Mouse (Mus musculus) heart, postnatal 14 days (tissue): ENCODE measurements at regions not wholly inside any gene's neighbourhood (a gene's known extent, or its start where the extent isn't known, plus 50 kb on each side); places are given as distances from the start of the nearest gene placed in this dataset.

Experiments used
- DNase-seq, 2 experiments: peaks; one replicate each; pipeline ENCODE4 v3.0.0; 2021 to 2022
- intact Hi-C: fragments of 180-260 bp; cut with DNase I; formaldehyde crosslinking; loops from one replicate; pipeline ENCODE4 v1.15.1; 2025

DNA sequence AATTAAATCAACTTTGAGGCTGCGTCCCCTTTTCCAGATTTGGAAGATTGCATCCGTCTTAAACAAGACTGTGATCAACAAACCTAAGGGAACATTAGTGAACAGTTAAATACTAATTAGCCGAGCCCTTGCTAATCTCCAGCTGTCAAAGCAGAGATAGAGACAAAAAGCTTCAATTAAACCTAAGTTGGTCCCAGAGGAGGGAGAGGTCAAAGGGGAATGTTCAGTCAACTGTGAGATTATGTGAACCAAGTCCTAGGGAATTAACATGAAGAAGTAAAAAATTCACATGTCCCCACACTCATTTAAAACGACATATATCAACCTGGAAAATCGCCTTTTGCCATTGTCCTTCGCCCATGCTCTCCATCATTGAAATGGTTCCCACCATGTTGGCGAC, 59.7 kb upstream of the Tbx20 start:
- intact Hi-C loops = no loop called here
- DNase-seq = no peak

DNA sequence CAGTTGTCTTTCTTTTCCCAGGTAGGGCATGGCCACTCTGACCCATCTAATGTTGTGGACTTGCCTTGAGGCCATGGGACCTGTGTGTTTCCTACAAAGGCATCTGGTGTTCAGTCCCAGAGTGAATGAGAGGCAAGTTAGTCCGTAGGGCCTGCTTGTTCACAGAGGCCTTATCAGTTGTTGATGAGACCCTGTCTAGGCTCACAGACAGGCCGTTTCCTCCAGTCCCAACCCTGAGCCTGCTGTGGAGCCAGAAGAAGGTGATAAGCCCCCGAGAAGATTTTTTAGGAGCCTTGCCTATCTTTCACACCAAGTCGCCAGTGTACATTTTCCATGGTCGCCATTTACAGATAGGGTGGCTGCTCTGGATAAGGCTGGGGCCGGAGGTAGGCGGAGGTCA, 74.1 kb upstream of the Tbx20 start:
- intact Hi-C loops = no loop called here

DNA sequence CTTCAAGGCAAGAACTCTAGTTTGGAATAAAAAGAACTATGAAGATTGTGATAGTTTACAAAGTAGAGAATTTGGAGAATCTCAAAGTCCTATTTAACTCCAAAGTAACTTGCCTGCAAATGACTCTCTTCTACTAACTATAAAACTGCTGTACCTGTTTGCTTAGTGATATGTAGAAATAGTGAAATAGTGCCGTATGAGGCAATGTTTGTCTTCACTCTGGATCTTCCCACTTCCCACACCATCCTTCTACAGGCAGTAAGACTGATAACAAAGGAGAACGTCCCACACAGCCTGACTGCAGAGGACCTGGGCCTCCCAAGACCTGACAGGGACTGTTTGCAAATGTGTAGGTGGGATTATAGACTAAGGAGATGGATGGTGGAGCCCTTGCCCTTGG, 85.4 kb upstream of the Tbx20 start:
- intact Hi-C loops = no loop called here
- DNase-seq = no peak

More for the DNA sequence above, 74.1 kb upstream of the Tbx20 start:
- DNase-seq = no peak

DNA sequence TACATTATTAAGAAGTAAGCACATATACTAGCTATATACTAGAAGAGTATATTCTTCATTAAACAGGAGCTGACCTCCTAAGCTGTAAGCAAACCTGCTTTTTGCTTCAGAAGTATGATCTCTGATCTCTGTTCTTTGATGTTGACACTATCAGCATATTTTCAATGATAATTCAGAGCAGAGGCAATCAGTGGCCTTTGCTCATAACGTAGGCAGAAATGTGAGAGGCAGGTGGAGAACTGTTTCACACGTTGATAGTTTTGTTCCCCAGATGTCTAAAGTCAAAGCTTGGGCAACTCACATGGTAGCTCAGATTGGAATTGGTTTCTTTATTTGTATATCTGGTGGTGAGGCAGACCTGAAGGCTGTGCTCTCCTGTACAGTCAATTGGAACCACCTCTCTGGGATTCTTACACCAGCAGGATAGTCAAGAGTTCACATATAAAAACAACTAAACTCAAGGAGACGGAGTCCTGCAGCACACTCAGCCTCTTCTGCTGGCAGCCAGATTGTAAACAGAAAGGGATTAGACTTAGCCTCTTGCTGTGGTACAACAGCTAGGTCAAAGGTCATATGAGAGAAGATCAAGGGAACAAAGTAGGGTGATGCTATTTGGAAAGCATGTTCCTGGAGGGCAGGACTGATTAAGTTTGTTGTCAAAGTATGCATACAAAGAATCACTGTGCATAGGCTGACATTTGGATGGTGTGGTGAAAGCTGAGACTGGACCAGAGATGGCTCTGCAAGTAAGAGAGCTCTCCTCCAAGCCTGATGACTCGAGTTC, 92.5 kb upstream of the Tbx20 start:
- no peak for DNase-seq
- intact Hi-C loops = no loop called here

DNA sequence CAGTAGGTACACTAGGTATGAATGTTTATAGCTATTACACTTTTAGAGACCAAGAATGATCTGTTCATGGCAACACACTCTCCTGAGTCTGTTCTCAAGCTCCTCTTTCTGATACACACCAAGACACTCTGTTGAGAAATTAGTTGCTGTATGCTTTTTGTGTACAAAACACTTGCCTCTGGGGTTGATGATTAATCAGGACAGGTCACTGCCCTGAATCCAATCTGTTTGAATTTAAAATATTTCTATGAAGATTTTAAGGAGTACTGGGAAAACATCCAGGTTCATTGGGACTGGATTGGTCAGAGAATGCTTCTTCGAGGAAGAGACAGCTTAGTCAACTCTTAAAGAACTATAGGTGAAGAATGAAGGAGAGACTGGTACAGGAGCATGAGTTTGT, 94.6 kb upstream of the Tbx20 start:
- DNase-seq = no peak

DNA sequence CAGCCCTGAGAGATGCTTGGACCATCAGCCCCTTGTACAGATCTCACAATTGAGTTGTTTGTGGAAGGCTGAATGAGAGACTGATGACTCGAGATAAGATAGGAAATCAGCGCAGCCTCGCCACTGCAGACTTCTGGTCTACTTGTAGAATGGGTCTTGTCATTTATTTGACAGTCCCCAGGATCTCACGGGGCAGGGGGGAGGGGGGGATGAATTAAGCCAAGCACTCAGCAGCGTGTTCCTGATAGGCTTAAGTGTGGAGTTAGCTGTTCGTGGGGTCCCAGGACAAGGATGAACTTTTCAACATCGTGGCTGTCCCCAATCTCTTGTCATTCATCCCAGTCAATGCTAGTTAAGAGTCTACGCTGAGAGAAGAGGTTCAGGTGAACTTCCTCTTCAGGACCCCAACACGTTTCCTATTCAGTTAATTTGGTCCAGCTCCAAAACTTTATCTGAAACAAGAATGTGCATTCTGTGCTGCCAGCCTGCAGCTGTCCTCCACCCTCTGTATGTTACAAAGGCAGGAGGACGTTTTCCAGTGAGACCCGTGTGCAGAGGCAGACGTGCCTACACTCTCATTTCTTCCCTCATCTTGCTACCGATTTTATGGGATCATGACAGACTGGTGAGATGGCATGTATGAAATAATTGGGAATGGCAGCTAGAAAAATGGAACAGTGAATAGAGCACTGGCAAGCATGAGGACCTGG, 100.5 kb upstream of the Tbx20 start:
- DNase-seq = no peak
- intact Hi-C loops = no loop called here

More for the DNA sequence above, 94.6 kb upstream of the Tbx20 start:
- intact Hi-C loops = no loop called here

DNA sequence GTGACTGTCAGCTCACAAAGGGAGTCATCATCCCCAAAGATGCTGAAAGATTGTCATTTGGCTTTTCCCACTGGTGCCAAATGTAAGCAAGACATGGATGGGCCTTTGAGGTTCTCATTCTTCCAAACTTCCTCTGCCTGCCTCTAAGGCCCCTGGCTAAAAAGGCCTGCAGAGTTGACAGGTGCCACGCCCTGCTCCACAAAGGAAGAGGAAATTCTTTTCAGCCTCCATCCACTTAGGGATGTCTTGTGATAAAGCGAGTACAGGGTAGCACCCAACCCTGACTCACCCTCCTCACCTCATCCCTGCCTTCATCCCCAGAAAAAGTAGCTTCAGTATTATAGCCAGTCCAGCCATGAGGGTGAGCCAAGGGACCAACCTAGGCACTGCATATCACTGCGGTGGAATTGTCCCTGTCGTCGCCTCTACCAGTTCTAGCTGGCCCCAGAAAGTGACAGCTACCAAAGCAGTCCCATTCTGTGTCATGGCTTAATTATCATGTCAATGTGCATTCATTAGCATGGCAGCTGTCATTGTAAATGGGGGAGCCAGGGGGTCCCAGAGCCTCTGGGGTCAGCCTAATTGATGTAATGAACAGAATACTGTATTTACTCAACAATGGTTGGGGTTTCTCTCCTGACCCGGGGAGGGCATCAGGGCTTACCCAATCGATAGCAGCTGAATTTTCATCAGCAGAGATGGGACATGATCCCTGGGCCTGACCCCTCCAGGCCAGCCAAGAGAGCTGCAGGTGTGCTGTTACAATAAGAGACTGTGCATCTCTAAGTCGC, 104.5 kb upstream of the Tbx20 start:
- DNase-seq = no peak
- intact Hi-C loops = no loop called here

DNA sequence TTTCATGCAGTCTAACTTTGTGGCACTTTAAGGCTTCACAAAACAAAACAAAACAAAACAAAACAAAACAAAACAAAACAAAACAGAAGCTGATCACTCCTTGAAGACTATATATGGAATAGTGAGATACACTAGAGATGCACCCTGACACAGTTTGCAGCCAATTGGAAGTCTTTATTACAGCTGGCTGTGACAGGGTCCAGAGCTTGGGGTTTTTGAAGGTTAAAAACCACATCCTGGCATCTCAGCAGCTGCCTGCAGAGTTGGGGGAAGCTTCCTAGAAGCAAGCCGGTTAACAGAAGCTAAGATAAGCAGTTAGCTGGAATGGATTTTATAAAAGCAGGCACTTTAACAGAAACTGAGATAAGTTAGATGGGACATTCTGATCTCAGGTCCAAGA, 105.6 kb upstream of the Tbx20 start:
- intact Hi-C loops = no loop called here
- no peak for DNase-seq

DNA sequence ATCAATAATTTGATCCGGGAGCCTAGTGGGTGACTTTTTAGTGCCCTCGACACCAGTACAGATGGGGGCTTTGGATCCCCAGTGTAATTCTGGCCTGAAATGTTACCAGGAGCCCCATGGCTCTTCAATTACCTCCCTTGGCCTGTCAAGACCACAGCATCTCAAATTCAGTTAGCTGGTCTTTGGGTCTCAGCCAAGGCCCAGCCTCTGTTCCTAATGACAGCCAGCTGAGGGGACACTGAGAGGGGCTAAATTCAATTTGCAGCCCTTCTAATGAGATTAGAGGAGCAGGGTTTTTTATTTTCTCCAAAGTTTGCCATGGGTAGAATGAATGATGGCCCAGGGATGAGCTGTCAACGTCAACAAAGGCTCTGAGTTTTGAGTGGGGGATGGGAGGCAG, 109.9 kb upstream of the Tbx20 start:
- intact Hi-C loops = no loop called here
- DNase-seq = no peak

DNA sequence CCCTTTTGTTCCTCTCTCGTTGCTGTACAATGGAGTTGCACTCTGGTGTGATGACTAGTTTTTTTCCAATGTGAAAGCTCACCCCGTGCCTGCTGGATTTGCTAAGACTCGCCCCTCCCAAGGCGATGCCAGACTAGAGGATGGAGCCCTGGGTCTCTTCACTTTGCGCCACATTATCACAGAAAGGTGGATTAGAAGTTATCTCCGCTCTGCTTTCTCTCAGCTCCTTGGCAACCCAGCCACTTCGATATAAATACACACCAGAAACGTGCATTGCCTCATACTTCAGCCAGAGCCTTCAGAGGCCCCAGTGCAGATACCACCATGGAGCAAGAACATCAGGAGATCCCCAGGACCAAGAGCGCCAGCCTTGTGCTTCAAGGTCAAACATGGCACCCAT, 114.2 kb upstream of the Tbx20 start:
- intact Hi-C loops = no loop called here
- no peak for DNase-seq

DNA sequence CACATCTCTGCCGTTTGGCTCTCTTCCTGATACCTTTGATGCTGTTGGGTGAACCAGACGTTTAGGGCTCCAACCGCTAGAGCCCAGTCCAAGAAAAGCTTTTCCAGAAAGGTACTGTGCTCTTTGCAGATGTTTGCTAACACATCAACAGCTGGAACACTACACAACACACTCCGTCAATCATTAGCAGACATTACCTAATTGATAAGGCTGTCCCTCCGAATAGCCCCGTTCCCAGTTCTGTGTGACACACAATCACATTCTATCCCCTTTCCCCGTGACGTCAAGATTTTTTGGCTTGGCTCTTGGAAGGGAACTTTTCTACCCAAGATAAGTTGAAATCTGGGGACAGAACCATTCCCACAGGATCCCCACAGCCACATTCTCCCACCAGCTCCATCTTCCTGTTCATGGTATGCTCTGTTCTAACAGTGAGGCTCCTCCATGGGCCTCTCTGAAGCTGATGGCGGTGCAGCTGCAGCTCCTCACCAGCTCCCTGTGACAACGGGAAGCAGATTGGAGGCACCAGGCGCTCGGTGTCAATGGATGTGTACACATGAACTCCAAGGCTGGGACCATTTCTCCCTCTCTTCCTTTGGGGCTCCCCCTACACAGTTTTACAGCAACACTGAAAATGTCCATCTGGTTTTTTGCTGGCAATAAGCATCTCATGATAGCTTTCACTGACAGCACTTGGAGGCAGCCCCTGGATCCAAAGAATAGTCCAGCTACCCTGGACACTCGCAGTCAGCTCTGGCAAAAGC, 122.6 kb upstream of the Tbx20 start:
- peak; percentile 48 to 58 for DNase-seq
- intact Hi-C loops = no loop called here

DNA sequence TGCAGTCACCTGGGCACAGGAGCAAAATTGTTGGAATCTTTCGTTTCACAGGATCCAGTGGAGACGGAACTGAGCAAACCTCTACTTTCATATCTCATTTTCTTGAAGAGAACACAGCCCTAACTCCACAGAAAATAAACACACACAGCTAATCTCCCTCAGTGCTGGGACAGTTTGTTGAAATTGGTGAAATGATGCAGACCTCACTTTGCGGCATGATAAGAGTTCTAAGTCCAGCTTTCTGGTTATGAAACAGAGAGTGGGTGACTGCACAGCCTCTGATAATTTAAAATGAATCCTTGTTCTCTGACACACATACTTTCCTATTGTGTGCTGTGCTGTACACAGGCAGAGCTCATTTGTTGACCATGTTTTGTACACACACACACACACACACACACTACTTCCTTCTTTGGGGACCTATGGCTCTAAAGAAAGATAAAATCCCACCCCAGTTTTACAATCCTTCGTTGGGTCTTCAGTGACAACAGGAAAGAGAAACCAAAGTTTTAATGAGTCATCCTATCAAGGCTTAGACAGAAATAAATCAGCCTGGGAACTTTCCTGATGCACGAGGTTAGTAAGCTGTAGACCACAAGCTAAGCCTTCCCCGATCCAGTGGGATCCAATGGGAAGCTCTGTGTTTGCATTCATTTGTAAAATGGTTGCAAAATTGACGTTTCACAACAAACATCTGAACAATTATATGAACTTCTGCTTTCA, 125.3 kb upstream of the Tbx20 start:
- DNase-seq = no peak
- intact Hi-C loops = no loop called here

DNA sequence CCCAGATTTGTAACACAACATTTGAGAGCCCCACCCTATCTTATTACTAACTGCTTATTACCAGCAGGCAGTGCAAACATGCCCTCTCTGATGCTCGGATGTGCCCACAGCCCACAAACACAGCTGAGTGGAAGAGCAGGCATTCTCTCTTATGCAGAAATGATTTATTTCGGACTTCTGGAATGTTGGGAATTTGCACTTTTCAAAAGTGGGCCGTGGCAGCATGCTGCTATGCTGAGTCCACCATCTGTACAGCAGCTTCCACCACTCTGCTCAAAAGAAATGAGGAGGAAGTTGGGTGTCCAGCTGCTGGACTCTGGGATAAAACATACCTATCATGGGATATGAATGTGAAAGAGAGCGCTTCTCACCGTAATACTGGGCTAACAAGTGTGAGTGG, 129.6 kb upstream of the Tbx20 start:
- intact Hi-C loops = no loop called here
- DNase-seq = no peak

DNA sequence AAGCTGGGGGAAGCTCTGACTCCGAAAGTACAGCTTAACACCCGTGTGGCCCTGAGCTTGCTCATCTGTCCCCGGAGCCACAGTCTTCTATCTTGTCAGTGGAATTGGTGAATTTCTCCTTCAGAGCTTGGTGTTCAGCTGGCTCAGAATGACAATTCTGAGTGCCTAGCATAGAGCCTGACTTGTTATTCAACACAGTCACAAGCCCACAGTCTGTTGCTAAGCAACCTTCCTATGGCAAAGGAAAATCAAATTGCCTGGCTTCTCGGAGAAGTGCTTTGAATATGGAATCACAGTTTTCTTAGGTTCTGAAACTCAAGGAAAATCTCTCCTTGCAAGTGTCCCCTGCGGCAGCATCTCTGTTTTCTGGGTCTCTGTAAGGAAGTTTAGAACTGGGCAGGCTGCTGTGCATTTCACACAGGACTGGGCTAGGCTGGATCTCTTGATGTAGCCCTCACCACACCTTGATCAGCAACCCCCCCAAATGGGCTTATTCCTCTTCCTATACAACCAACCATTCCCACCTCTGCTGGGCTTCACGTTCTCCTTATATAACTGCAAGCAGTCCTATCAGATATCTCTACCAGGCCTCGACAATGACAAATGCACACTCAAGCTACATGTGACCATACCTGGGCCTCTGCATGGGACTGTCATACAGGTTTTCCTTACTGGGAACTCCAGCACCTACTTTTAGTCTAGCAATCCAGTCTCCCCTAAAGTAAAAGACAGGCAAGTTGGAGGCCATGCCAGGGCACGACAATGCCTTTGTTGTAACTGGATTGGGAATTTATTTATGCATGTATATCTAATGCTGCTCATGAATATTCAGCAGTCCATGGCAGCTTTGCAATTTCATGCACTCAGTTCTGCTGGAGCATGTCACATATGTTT, 135.2 kb upstream of the Tbx20 start:
- intact Hi-C loops = no loop called here
- DNase-seq = no peak

DNA sequence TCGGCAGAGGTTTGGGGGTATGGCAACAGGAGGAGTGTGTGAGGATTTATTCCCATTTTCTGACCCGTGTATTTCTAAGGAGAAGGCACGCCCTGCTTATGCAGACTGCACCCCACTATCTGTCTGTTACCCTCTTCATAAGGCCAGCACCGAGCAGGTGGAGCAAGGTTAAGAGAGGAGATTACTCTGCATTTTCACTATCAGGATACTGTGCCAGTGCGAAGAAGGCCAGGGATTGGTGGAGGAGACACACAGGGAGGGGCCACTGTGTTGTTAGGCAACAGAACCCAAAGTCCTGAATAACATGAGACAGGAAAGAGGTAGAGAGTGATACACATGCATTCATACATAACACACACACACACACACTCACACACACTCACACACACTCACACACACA, 136.6 kb upstream of the Tbx20 start:
- DNase-seq = no peak
- intact Hi-C loops = no loop called here

DNA sequence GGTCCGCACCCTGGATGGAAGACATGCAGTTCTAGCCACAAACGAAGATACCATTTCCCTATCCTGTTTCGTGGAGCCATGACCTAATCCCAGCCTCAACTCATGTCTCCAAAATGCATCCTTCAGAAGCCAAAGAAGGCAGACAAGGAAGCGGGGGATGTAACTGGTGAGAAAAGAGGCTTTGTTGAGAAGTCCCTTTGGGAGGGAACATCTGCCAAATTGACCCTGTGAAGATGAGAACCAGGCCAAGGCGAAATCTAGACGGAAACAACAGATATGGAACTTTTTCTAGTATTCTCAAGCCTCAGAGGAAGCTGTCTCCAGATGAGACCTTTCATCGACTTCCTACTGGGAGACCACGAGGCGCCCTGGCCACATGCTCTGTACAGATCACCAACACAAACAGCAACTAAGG, 145.9 kb upstream of the Tbx20 start:
- intact Hi-C loops = no loop called here
- DNase-seq = peak; percentile 46 to 64

DNA sequence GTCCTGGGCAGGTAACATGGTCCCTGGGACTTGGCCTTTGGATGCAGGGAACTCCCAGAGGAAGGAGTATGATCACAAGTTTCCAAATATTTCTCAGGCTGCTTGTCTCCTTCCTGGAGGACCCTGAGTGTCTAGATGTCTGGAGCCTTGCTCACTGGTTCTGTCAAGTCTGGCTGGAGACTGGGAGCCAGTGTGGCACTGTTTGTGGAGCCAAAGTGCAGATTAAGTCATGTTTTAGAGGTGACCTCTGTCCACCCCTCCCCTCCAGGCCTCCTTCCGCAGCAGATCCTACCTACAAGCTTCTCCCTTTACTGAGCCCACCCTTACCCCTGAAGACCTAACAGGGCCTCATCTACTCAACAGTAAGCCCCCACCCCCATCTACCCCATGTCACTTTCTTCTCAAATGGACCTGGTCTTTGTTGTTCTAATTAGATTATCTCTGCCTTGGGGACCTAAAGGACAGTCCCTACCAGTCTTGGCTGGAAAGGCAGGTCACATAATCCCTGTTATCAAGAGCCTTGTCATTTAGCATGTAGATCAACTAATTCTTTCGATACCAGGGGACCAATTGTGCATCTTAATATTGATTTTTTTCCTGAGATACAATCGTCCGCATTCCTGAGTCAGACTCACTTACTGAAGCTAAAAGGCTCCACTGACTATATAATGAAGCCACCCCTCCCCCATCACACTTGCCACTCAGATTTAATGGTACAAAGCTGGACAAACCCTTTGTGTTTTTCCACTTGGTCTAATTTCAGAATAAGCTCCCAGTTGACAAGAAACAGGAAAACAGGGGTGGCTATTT, 148.2 kb upstream of the Tbx20 start:
- DNase-seq = no peak
- intact Hi-C loops = no loop called here

DNA sequence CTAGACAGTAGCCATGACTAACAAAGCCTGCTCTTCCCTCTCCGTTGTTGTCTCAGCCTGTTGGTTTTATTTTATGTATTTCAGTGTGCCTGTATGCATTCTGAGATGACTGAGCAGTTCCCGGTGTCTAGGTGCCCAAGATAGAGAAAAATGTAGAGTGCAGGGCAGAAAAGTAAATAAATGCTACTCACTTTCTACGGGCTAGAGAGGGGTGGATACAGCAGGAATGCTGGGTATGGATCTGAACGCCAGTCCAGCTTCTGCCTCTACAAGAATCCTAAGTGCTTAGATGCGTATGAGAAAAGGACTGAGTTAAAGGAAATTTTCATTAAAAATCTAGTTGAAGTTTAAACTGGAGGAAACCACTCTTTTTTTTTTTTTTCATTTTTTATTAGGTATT, 149.4 kb upstream of the Tbx20 start:
- no peak for DNase-seq
- intact Hi-C loops = no loop called here
